In genomic region chr10:107747566-107747965, GRCm38 (mm10) we compare ENCODE assay signal across 8 mouse cellular contexts. TPM values are rescaled to one million over a fixed set of nuclear protein-coding genes. Genes with fewer than 3 reads are reported as not detected.
A peak's percentile ranks its signal among the peaks of the same experiment; 100 is the strongest.
DNase-seq lines count a peak whose midpoint lies in the region; ATAC-seq lines count a peak whose summit lies in the region.

No protein-coding gene starts in this region.

- DNase-seq in cerebellum, adult 8-10 months = peak; percentile 11
- no peak for DNase-seq in cerebellum, adult 9-11 months
- DNase-seq in left cerebral cortex, adult 18-20 months (ENCODE audit: low spot score in 2 of 2) = peak; percentile 34 to 36
- no peak for DNase-seq in left cerebral cortex, adult 8-10 months (ENCODE audit: low spot score in 2 of 2)
- DNase-seq in NIH3T3 (ENCODE audit: low read depth) = peak; percentile 76
- peak; percentile 25 for DNase-seq in retina, adult 2 months (ENCODE audit: low read depth, low spot score)
- DNase-seq in testis, postnatal 14 days (ENCODE audit: low spot score) = no peak

- ATAC-seq in hematopoietic stem cell, adult 5-6 weeks (replicated peaks in 1 of 2; ENCODE audit: insufficient read depth in 1 of 2, low FRiP score in 2 of 2, low TSS enrichment in 1 of 2, low read depth in 1 of 2, poor library complexity in 2 of 2, severe bottlenecking in 2 of 2) = peak; percentile 48 to 59; a peak in 3 of 4 replicates

RNA-seq across cellular contexts. Expression of gene Ptprq, which starts 27.7 kb away (rescaled TPM):
- total RNA-seq in left cerebral cortex, adult 18-20 months (2021) = under 1 TPM; 0.07 to 0.12 TPM
- total RNA-seq in left cerebral cortex, adult 8-10 months (2022) = under 1 TPM in 3 of 4 experiments, not detected in 1; 0.11 to 0.25 (median 0.23) TPM
- total RNA-seq in hematopoietic stem cell, adult 5-6 weeks (2017) = not detected in 2 replicates

Comparison
In these comparisons a context has a peak if more than half of its experiments do, and no peak if none do; other contexts are left out.
1. DNase-seq: peak in cerebellum, adult 8-10 months (single experiment), left cerebral cortex, adult 18-20 months (2 of 2), NIH3T3 (single experiment) and retina, adult 2 months (single experiment); none in cerebellum, adult 9-11 months (single experiment), left cerebral cortex, adult 8-10 months (0 of 2) and testis, postnatal 14 days (single experiment).